ENCODE assay signal across 8 mouse cellular contexts in the genomic region with DNA sequence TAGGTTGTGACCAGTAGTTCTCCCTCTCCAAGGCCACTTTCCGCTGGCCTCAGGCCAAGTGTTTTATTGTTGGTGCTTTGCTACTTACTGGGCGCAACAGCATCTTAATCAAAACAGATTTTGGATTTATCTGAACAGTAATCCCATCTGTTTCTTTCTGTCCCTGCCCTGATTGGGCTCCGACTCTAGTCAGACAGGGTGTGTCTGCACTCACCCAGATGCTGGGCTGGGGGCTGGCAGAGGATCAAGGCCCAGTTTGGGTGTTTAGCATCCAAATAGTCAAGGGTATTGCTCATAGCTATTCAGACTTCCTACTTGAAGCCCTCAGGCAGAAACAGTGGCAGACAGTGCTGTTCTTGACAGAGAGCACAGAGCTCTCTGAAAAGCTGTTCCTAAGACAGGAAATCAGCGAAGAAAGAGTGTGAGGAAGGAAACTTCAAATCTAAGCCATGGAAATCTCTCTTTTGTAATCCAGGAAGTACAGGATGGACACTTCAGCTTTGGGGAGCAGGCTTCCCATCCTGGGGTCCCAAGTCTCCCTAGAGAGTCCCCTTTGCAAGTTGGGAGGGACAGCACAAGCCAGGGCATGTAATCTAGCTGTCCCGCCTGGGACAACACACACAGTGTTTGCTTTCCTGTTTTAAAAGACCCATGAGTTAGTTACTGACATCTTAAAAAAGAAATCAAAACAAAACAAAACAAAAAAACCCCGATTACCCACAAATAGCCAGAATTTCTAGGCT. TPM values are rescaled to one million over a fixed set of nuclear protein-coding genes. Genes with fewer than 3 reads are reported as not detected.
DNase-seq lines count a peak whose midpoint lies in the region; ATAC-seq lines count a peak whose summit lies in the region.

No protein-coding gene starts in this region.

- H3K9ac ChIP-seq in embryonic facial prominence, embryonic 15.5 days = no peak overlapping the region
- H3K9ac ChIP-seq in midbrain, embryonic 16.5 days (ENCODE audit: low read depth, low read length) = no peak overlapping the region

- peaks cover 46% of the 10 kb centered on the region for H3K4me1 ChIP-seq in embryonic facial prominence, embryonic 15.5 days
- 0 out of 2 replicates have a peak, but pooled peaks cover 3% of the 10 kb centered on the region for H3K4me1 ChIP-seq in midbrain, embryonic 16.5 days (ENCODE audit: control insufficient read depth, insufficient read depth, low read length)

- no peak overlapping the region for H3K4me3 ChIP-seq in embryonic facial prominence, embryonic 15.5 days (replicated peaks)
- no peak overlapping the region for H3K4me3 ChIP-seq in midbrain, embryonic 16.5 days (ENCODE audit: low read depth, low read length)

- intact Hi-C loops in heart, postnatal 10 days (cut with DNase I) = no loop called here

- H3K9me3 ChIP-seq in embryonic facial prominence, embryonic 15.5 days (replicated peaks) = no peaks in the 10 kb centered on the region
- no peaks in the 10 kb centered on the region for H3K9me3 ChIP-seq in midbrain, embryonic 16.5 days (replicated peaks; ENCODE audit: control insufficient read depth, low read length, poor library complexity, severe bottlenecking)

- 31% methylated on average over 6 of the region's 6 CpGs for WGBS in embryonic facial prominence, embryonic 15.5 days
- 56% methylated on average over 6 of the region's 6 CpGs for WGBS in midbrain, embryonic 16.5 days

- H3K27me3 ChIP-seq in embryonic facial prominence, embryonic 15.5 days = no peaks in the 10 kb centered on the region
- H3K27me3 ChIP-seq in midbrain, embryonic 16.5 days (ENCODE audit: control insufficient read depth, insufficient read depth, low read depth, low read length) = no peaks in the 10 kb centered on the region

- peak; percentile 50 for DNase-seq in right cerebral cortex, postnatal 4 days
- DNase-seq in right cerebral cortex, adult 2 months (ENCODE audit: low spot score in 2 of 2) = no peak
- DNase-seq in heart, postnatal 10 days = peak; percentile 70 to 71
- DNase-seq in spleen, postnatal 10 days (ENCODE audit: low spot score in 2 of 2) = no peak
- no peak for DNase-seq in left cerebral cortex, adult 8-10 months (ENCODE audit: low spot score in 2 of 2)

- H3K27ac ChIP-seq in embryonic facial prominence, embryonic 15.5 days (replicated peaks) = peak overlapping the region; percentile 84
- H3K27ac ChIP-seq in midbrain, embryonic 16.5 days (ENCODE audit: low read length) = 0 out of 2 replicates have a peak overlapping the region, but pooled peaks have one; percentile 13

- no peak overlapping the region for H3K4me2 ChIP-seq in embryonic facial prominence, embryonic 15.5 days (replicated peaks)
- H3K4me2 ChIP-seq in midbrain, embryonic 16.5 days (ENCODE audit: low read length) = no peak overlapping the region

- no peak for ATAC-seq in embryonic facial prominence, embryonic 15.5 days (ENCODE audit: insufficient number of reproducible peaks, low FRiP score, low TSS enrichment, low read depth)
- ATAC-seq in midbrain, embryonic 16.5 days = no peak
- no peak for ATAC-seq in granulocyte monocyte progenitor cell, adult 5-6 weeks (replicated peaks; ENCODE audit: poor library complexity, severe bottlenecking)

- H3K36me3 ChIP-seq in embryonic facial prominence, embryonic 15.5 days = peaks cover 11% of the 10 kb centered on the region; the same call in 1 of the 2 replicates
- H3K36me3 ChIP-seq in midbrain, embryonic 16.5 days (ENCODE audit: control insufficient read depth, insufficient read depth, low read length) = no peaks in the 10 kb centered on the region

RNA-seq across cellular contexts. Expression of a gene that starts 48.7 kb away (rescaled TPM):
- 118 and 123 TPM in 2 replicates for polyA plus RNA-seq in embryonic facial prominence, embryonic 15.5 days (2015; fragmentation: Nextera tagmentation; extraction: Ambion mirVana)
- 10 to 100 TPM; 83.0 to 85.0 TPM for total RNA-seq in heart, postnatal 10 days (2021)
- polyA plus RNA-seq in midbrain, embryonic 16.5 days (2015; fragmentation: Nextera tagmentation; extraction: Ambion mirVana) = 13.5 and 15.1 TPM in 2 replicates
- total RNA-seq in granulocyte monocyte progenitor cell, adult 5-6 weeks (2014; fragmentation: Nextera tagmentation) = 8.1 and 19.6 TPM in 2 replicates
- 9.2 and 13.4 TPM in 2 replicates for total RNA-seq in granulocyte monocyte progenitor cell, adult 5-6 weeks (2017)
- 10 to 100 TPM; 42.5 to 81.2 (median 53.6) TPM for total RNA-seq in left cerebral cortex, adult 8-10 months (2022)

Comparison
In these comparisons a context has a peak if more than half of its experiments do, and no peak if none do; other contexts are left out.
1. DNase-seq: peak in right cerebral cortex, postnatal 4 days (single experiment) and heart, postnatal 10 days (2 of 2); none in right cerebral cortex, adult 2 months (0 of 2), spleen, postnatal 10 days (0 of 2) and left cerebral cortex, adult 8-10 months (0 of 2).